Mouse (Mus musculus) midbrain, embryonic 11.5 days (tissue): Measurements from ENCODE around the gene Psmg3. TPM values are rescaled to one million over a fixed set of nuclear protein-coding genes. Genes with fewer than 3 reads are reported as not detected.

ENCODE experiments used
- ATAC-seq: fragments of 200-750 bp; cut with Nextera tagmentation; 2 replicates; pipeline ENCODE4 v1.8.0; 2017; ENCODE audit warnings: moderate TSS enrichment, moderate library complexity; ENCODE audit not compliant: low FRiP score
- DNase-seq: peaks from one replicate; pipeline ENCODE4 v3.0.0; 2015; ENCODE audit warnings: low spot score; ENCODE audit errors: missing footprints
- H3K27ac ChIP-seq: fragments of 300-500 bp; sonication (generic); 2 replicates; pipeline ENCODE4 v1.5.1; 2014; ENCODE audit warnings: low read depth, low read length
- H3K27me3 ChIP-seq: fragments of 300-500 bp; sonication (generic); 2 replicates; pipeline ENCODE4 v1.6.1; 2014; ENCODE audit warnings: mild to moderate bottlenecking, low read length, moderate library complexity, mixed read lengths; ENCODE audit not compliant: control insufficient read depth, insufficient read depth
- H3K36me3 ChIP-seq: fragments of 300-500 bp; sonication (generic); 2 replicates; pipeline ENCODE4 v1.6.1; 2014; ENCODE audit warnings: mild to moderate bottlenecking, low read length, moderate library complexity, mixed read lengths; ENCODE audit not compliant: control insufficient read depth, insufficient read depth
- H3K4me1 ChIP-seq: fragments of 300-500 bp; sonication (generic); 2 replicates; pipeline ENCODE4 v1.6.1; 2014; ENCODE audit warnings: low read length; ENCODE audit not compliant: control insufficient read depth, insufficient read depth
- H3K4me2 ChIP-seq: fragments of 300-500 bp; sonication (generic); 2 replicates; pipeline ENCODE4 v1.6.1; 2014; ENCODE audit warnings: mild to moderate bottlenecking, moderate library complexity
- H3K4me3 ChIP-seq: fragments of 300-500 bp; sonication (generic); 2 replicates; pipeline ENCODE4 v1.5.1; 2014; ENCODE audit warnings: low read depth, low read length
- H3K9ac ChIP-seq: fragments of 300-500 bp; sonication (generic); 2 replicates; pipeline ENCODE4 v1.6.1; 2014; ENCODE audit warnings: low read length
- H3K9me3 ChIP-seq: fragments of 300-500 bp; sonication (generic); 2 replicates; pipeline ENCODE4 v1.6.1; 2016; ENCODE audit warnings: low read length; ENCODE audit not compliant: control insufficient read depth
- WGBS: fragments of 180-500 bp; shearing (Covaris S2); extraction: QIAGEN DNeasy Blood & Tissue Kit; methylation state at CpG from one replicate; pipeline ENCODE4 v1.1.7; 2014; 5-methylcytosine and 5-hydroxymethylcytosine counted together
- polyA plus RNA-seq: library from polyadenylated mRNA; unstranded; fragments of >200 nt; fragmentation: Nextera tagmentation; extraction: Ambion mirVana; gene quantifications from 2 replicates; pipeline ENCODE4 v1.2.1, GENCODE M21; 2014

Gene Psmg3
- polyA plus RNA-seq, 1 experiment from 2014 or later, result 81.2 TPM

DNA sequence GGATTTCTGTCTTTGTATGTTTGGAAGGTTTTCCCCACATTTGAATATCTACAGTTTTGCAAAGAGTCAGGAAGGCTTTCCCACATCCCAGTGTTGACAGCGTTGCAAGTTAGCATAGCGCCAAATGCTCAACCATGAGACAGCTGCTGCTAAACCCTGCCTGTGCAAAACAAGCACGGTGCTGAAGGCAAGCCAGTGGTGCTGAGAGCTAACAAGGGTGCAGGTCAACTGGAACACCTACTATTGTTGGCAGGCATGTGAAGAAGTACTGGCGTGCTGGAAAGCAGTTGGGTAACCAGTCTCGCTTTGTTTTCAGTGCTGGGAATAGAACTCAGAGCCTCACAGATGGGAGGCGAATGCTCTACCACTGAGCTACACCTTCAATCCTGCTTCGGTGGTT is 9.0 kb upstream of the Psmg3 start:
- Histone ChIP-seq H3K27me3 (no peaks in the 10 kb centered on the region), H3K4me2 (no peak overlapping the region), H3K9me3 (no peaks in the 10 kb centered on the region), H3K9ac (no peak overlapping the region), H3K4me3 (no peak overlapping the region), H3K4me1 (no peaks in the 10 kb centered on the region), H3K27ac (no peak overlapping the region), H3K36me3 (no peaks in the 10 kb centered on the region)
- no peak for DNase-seq
- no peak for ATAC-seq
- 87% methylated on average over 7 of the region's 7 CpGs for WGBS

DNA sequence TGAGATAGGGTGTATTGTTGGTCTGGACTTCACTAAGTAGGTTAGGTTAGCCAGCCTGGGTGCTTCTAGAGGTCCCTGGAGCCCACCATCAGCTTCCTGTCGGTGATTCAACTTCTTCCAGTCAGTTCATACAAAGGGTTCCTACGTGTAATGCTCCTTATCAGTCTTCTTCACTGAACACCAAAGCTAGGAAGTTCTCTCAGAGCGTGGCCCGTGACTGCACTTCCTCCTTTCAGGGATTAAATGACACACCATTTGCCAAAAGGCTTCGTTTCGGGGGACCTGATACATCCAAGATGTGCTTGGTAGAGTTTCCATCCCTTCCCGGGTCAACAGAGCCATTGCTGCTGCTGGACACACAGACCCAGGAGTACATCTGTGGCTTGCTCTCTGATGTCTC is 5.4 kb upstream of the Psmg3 start:
- Histone ChIP-seq H3K4me1 (no peaks in the 10 kb centered on the region), H3K4me2 (no peak overlapping the region), H3K4me3 (no peak overlapping the region), H3K9ac (no peak overlapping the region), H3K9me3 (no peaks in the 10 kb centered on the region), H3K36me3 (no peaks in the 10 kb centered on the region), H3K27me3 (no peaks in the 10 kb centered on the region), H3K27ac (no peak overlapping the region)
- DNase-seq, result peak; percentile 66
- WGBS, result 83% methylated on average over 7 of the region's 7 CpGs
- ATAC-seq, result no peak

DNA sequence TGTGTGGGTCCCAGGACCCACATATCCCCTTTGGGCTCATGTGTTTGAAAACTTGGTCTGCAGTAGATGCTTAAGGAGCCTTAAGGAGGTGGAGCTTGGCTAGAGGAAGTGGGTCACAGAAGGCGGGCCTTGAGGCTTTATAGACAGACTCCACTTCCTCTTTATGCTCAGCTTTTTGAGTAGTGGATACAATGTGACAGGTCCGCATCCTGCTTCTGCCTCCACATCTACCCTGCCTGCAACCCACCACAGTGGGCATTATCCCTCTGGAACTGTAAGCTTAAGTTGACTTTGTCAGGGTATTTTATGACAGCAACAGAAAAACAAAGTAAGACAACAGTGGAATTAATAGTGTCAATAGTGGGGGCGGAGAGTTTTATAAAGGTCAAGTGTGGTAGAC is 4.0 kb upstream of the Psmg3 start:
- H3K4me3 ChIP-seq, result no peak overlapping the region
- 88% methylated on average over 3 of the region's 3 CpGs for WGBS
- ATAC-seq, result no peak

DNA sequence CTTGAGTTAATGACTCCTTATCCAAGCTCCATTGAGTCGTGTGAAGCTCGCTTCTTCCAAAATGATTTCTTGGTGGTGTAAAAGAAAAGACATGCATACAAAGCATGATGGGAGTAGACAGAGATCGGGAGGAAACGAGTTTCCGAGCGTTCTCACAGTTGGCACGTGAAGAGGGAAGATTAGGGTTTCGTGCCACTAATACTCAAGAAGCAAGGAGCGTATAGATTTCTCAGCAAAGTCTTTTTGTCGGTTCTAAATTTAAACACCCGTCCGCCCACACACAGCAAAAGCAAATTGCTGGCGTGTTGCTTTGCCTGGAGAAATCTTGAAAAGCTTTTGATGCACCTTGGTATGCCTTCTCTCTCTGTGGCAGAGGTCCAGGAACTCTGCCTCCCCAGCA is 2.7 kb upstream of the Psmg3 start:
- Histone ChIP-seq H3K4me1 (peaks cover 8% of the 10 kb centered on the region), H3K36me3 (no peaks in the 10 kb centered on the region), H3K9ac (no peak overlapping the region), H3K9me3 (no peaks in the 10 kb centered on the region), H3K27me3 (no peaks in the 10 kb centered on the region), H3K27ac (no peak overlapping the region), H3K4me3 (no peak overlapping the region), H3K4me2 (no peak overlapping the region)
- 87% methylated on average over 13 of the region's 13 CpGs for WGBS
- no peak for ATAC-seq
- DNase-seq, result no peak

More for the DNA sequence above, 4.0 kb upstream of the Psmg3 start:
- Histone ChIP-seq H3K27ac (no peak overlapping the region), H3K4me1 (peaks cover 4% of the 10 kb centered on the region), H3K4me2 (no peak overlapping the region), H3K9ac (no peak overlapping the region), H3K9me3 (no peaks in the 10 kb centered on the region), H3K27me3 (no peaks in the 10 kb centered on the region), H3K36me3 (no peaks in the 10 kb centered on the region)
- peak; percentile 26 for DNase-seq

DNA sequence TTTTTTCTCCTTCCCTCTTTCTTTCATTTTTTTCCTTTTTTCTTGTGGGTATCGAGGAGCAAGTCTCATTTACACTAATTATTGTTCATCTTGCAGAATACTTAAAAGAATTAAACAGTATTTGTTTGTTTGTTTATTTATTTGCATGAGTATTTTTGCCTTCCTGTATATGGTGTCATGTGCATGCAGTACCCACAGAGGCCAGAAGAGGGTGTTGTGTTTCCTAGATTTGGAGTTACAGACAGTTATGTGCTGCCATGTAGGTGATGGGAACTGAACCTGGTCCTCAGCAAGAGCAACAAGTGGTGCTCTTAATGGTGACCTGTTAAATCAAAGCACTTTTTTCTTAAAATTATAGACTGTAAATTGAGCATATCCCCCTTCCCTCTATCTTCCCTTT is 908 bp upstream of the Psmg3 start:
- Histone ChIP-seq H3K27me3 (no peaks in the 10 kb centered on the region), H3K36me3 (peaks cover 4% of the 10 kb centered on the region; the same call in 1 of the 2 replicates), H3K4me1 (peaks cover 8% of the 10 kb centered on the region), H3K9ac (no peak overlapping the region), H3K4me3 (no peak overlapping the region), H3K4me2 (no peak overlapping the region), H3K9me3 (no peaks in the 10 kb centered on the region), H3K27ac (no peak overlapping the region)
- 91% methylated on average over 1 of the region's 1 CpGs for WGBS
- no peak for ATAC-seq
- DNase-seq, result no peak

DNA sequence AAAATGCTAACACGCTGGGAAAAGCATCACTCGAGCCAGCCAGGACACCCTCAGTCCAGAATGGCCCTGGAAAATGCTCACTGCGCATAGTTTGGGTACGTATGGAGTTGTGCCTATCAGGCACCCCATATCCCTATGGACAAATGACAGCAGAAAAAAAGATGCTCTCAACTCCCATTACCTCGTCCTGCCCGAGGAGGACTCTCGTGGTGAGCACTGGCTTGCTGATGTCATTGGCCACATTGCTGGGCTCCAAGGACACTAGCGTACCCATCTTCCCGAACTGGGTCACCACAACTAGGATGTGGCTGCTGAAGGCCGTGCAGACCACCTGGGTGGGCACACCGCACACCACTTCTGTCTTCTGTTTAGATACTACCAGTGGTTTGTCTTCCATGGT is 738 bp downstream of the Psmg3 start:
- H3K27me3 ChIP-seq, result no peaks in the 10 kb centered on the region
- peaks cover 8% of the 10 kb centered on the region for H3K4me1 ChIP-seq
- peak overlapping the region; percentile 90 for H3K4me2 ChIP-seq
- H3K9ac ChIP-seq, result peak overlapping the region; percentile 82
- ATAC-seq, result peak; percentile 25; the same call in 1 of the 2 replicates
- DNase-seq, result no peak
- no peaks in the 10 kb centered on the region for H3K9me3 ChIP-seq
- 54% methylated on average over 11 of the region's 11 CpGs for WGBS
- no peak overlapping the region for H3K27ac ChIP-seq
- peak overlapping the region; percentile 75 for H3K4me3 ChIP-seq
- peaks cover 6% of the 10 kb centered on the region; the same call in 1 of the 2 replicates for H3K36me3 ChIP-seq

DNA sequence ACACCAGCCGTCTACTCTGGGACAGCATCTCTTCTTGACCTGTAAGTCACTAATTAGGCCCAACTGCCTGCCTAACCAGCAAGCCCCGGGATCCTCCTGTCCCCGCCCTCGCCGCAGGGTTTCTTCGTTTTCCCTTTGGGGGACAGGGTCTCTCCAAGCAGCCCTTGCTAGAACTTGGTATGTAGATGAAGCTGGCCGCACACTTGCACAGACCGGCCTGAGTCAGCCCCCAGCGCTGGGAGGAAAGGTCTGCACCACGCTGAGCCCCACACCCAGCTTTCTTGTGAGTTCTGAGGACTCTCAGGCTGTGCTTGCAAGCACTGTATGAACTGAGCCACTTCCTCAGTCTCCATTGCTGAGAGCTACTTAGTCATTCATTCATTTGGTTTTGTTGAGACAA is 2.2 kb downstream of the Psmg3 start:
- Histone ChIP-seq H3K27ac (no peak overlapping the region), H3K9me3 (no peaks in the 10 kb centered on the region), H3K4me2 (no peak overlapping the region), H3K36me3 (peaks cover 6% of the 10 kb centered on the region; the same call in 1 of the 2 replicates), H3K4me1 (peaks cover 8% of the 10 kb centered on the region), H3K4me3 (no peak overlapping the region), H3K9ac (no peak overlapping the region), H3K27me3 (no peaks in the 10 kb centered on the region)
- WGBS, result 93% methylated on average over 10 of the region's 10 CpGs
- ATAC-seq (no peak), DNase-seq (no peak)

DNA sequence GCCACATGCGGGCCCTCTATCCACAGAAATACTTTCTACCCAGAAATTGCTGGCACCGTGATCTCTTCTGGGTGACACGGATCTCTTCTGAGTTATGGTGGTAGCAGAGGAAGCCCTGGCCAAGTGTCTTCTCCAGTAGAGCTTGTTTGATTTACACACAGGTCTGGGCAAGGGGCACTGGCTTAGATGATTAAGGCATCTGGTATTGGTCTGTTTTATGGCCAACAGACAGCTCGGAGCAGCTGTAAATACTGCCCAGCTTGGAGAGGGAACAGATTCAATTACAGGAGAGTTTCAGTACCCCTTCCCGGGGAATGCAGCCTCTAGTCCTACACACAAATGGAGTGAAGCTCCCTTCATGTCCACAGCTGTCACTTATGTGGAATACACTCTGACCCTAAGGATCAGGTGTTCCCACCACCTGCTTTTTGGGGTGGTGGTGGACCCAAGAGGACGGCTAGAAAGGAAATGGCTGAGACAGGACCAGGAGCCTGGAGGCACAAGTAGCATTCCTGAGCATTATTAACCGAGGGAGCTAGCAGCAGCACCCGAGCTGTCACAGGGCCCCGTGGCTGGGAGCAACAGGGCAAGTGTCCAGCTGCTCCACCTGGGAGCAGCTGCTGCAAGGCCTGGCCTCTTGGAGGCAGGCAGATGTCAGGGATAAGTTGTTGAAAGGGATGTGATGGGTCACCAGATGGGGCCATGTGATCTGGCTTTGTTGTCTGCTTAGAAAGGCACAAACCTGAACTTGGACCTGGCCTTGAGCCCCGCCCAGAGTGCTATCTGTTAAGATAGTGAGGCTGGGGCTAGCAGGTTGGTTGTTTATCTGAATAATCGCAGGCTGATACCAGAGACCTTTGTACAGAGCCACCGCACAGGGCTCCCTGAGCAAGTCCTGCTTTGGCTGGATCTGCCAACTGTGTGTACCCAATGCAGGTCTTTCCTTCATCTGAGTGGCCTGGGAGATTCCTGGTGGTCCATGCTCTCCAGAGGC is 4.9 kb downstream of the Psmg3 start:
- Histone ChIP-seq H3K36me3 (peaks cover 6% of the 10 kb centered on the region; the same call in 1 of the 2 replicates), H3K9ac (no peak overlapping the region), H3K27me3 (no peaks in the 10 kb centered on the region), H3K4me2 (no peak overlapping the region), H3K4me1 (peaks cover 8% of the 10 kb centered on the region), H3K9me3 (no peaks in the 10 kb centered on the region), H3K27ac (no peak overlapping the region), H3K4me3 (no peak overlapping the region)
- DNase-seq (no peak), ATAC-seq (no peak)
- 86% methylated on average over 12 of the region's 12 CpGs for WGBS

DNA sequence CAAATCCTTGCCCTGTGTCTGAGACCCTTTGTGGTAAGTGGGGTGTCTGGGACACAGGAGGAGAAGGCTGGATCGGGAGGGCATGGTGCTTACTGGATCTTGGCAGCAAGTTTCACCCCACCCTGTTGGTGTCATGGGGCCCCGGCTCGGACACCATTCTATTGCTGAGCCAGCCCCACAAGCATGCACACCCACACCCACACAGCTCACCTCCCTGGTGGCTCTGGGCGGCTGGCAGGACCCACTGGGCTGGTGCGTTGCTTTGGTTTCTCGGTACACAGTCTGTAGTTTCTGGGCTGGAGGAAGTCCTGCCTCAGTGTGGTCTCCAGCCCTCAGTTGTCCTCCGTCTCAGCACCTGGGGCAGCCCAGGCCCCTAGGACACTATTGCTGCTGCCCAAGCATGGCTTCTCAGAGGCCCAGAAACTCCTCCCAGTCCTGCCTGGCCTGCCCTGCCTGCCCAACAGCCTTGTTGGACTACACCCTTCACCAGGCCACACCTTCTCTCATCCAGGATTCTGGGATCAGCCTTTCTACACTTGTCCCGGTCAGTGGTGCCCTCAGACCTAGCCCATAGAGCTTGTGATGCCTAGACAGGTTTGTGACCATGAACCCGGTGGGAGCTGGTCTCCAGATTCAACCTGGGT is 7.0 kb downstream of the Psmg3 start, which contains the start of gene Tmem184a:
Gene Tmem184a, minus strand, starts transcription at position 380 of the 644 bp plus-strand sequence.
- no peak for ATAC-seq

More for the DNA sequence above, 7.0 kb downstream of the Psmg3 start, which contains the start of gene Tmem184a:
- no peak for DNase-seq
- Histone ChIP-seq H3K9me3 (no peaks in the 10 kb centered on the region), H3K9ac (no peak within 1 kb of the TSS), H3K36me3 (peaks cover 6% of the 10 kb centered on the region; the same call in 1 of the 2 replicates), H3K4me2 (no peak within 1 kb of the TSS), H3K27ac (no peak within 1 kb of the TSS), H3K27me3 (no peaks in the 10 kb centered on the region), H3K4me1 (no peaks in the 10 kb centered on the region), H3K4me3 (no peak within 1 kb of the TSS)
- WGBS, result 84% methylated on average over 9 of the region's 9 CpGs
